Mouse (Mus musculus) ES-E14 (cell line): ENCODE measurements around the gene Nphp1.

Experiments
- CHD2 ChIP-seq: IDR thresholded peaks from 2 replicates; pipeline ENCODE4 v1.6.1; 2014; ENCODE audit warnings: mild to moderate bottlenecking, low read depth, low read length, inconsistent platforms
- MAFK ChIP-seq: IDR thresholded peaks from 2 replicates; pipeline ENCODE4 v1.6.1; 2014; ENCODE audit warnings: mild to moderate bottlenecking, low read depth, low read length, inconsistent platforms; ENCODE audit not compliant: insufficient read depth
- ZC3H11A ChIP-seq: IDR thresholded peaks from 2 replicates; pipeline ENCODE4 v1.6.1; 2012; ENCODE audit warnings: low read depth, mild to moderate bottlenecking, inconsistent platforms, low read length, borderline replicate concordance
- ZNF384 ChIP-seq: IDR thresholded peaks from 2 replicates; pipeline ENCODE4 v1.6.1; 2012; ENCODE audit warnings: low read depth, low read length, inconsistent platforms

GRCm38 (mm10) chr2:127748316-127748715 lies 40.4 kb downstream of the Nphp1 start:
- TF ChIP-seq ZNF384 (no peak), ZC3H11A (no peak), MAFK (no peak), CHD2 (no peak)
